Mouse (Mus musculus): ENCODE results near the gene Fry.

Gene Fry

DNA sequence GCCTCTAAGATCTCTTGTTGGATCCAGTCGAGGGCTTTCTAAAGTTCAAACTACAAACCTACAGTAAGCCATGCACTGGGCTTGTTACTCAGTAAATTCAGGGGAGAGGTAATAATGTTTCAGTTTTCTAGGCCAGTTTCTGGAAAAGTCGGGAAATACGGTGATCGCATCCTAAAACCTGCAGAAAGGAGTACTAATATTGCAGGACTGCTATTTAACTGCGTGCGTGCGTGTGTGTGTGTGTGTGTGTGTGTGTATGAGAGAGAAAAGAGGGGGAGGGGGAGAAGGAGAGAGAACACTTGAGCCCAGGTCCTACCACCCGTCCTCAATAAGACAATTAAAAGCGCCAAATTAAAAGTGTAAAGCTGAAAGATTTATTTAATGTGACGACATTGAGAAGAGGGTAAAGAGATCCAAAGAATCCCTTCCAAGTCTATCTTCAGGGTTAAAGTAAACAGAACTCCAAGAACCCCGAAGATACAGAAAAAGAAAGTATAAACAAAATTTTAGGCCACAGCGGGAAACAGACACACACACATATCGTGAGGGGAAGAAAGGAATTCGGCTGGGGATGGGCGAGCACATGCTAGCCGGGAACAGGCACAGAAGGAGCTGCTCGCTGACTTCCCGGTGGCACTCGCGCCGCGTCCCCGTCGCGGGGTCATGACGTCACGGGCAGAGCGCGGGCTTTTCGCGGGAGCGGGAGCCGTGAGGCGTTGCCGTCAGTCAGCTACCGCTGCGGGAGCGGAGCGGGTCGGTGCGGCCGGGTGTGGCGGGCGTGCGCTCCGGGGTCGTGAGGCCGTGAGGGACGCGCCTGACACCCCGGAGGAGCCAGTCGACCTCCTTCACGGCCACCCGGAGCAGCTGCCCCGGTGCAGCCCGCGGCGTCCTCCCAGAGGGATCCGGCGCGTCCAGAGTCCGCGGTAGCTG, 403.8 kb downstream of the Fry start, which contains the start of gene Brca2:
Brca2 (plus strand) TSS at position 694 of the 930 bp plus-strand sequence.
- DNase-seq (ENCODE audit: low spot score in 2 of 2) = peak; percentile 84 to 85

DNA sequence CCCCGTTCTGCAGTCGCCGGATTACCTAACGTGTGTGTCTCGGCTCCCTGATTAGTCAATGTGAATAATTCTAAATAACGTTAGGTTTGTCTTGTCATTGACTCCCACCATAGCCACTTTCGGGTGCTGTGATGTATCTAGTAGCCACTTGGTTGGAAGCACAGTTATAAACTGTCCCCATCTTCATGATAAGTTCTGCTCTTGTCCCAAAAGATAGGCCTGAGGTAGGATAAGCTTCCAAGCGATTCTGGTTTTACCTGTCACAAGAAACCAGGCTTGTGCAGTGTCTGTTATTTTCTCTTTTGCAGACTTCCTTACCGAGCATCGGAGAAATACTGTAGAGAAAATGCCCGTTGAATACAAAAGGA, 404.4 kb downstream of the Fry start:
- DNase-seq (ENCODE audit: low spot score in 2 of 2) = no peak

DNA sequence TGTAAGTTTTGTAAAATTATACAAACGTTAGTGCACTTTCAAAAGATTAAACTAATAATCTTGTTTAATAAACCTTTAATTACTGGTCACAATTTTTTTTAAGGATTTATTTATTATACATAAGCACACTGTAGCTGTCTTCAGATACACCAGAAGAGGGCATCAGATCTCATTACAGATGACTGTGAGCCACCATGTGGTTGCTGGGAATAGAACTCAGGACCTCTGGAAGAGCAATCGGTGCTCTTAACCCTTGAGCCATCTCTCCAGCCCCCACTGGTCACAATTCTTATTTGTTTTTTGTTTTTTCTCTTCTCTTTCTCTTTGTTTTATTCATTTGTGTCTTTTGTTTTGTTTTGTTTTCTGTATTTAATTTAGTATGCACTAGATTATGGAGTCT, 406.8 kb downstream of the Fry start:
- no peak for DNase-seq (ENCODE audit: low spot score in 2 of 2)

DNA sequence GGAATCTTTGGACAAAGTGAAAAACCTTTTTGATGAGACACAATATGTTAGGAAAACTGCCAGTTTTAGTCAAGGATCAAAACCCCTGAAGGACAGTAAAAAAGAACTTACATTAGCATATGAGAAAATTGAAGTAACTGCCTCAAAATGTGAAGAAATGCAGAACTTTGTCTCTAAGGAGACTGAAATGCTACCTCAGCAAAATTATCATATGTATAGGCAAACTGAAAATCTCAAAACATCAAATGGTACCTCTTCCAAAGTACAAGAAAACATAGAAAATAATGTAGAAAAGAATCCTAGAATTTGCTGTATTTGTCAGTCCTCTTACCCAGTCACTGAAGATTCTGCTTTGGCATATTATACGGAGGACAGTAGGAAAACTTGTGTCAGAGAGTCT, 422.9 kb downstream of the Fry start:
- DNase-seq (ENCODE audit: low spot score in 2 of 2) = no peak

DNA sequence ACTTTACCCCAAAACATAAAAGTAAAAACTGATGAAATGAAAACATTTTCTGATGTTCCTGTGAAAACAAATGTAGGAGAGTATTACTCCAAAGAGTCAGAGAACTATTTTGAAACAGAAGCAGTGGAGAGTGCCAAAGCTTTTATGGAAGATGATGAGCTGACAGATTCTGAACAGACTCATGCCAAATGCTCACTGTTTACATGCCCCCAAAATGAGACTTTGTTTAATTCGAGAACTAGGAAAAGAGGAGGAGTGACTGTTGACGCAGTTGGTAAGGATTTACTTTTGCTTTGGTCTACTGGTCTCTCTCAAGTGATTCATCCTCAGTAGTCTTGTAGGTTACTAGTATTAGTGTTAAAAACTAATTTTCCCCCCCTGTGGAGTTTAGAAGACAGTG, 424.7 kb downstream of the Fry start:
- no peak for DNase-seq (ENCODE audit: low spot score in 2 of 2)
